ENCODE assay signal across 8 mouse cellular contexts in the genomic region with DNA sequence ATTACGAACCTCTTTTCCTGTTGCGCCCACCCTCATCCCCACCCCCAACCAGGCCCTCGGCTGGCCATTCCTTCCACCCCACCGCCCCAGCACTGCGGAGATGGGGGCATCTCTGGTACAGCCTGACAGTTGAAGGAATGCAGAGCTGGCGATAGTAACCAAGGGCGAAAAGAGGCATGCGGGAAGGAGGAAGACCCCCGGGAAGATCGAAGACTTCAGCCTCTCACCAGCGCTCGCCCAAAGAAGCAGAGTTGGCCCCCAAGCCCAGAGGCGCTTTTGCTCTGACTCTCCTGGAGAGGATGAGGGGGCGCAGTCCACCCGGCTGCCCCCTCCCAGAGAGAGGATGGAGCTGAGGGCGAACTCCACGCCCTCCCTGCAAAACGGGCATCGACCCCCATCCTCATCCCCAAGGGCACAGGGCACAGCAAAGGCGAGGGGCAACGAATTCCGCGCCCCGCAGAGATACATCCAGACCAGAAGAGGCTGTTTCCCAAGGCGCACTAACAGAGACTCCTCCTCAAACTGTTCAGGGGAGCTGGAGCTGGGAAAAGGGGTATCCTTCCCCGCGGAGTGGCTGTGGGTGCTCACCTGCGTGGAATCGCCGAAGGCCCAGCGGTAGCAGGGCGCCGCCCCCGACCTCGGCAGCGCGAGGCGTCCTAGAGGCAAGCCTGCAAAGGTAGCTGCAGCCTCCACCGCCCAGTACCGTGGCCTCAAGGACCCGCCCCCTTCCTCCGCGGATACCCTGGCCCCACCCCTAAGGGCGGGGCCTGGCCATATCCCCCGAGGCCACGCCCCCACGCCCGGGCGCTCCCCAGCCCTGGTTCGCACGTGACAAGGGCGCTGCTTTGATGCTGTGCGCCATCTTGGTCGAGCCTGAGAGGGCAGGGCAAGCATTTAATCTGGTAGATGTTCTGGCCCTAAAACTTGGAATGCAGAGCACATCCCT. TPM values are rescaled to one million over a fixed set of nuclear protein-coding genes. Genes with fewer than 3 reads are reported as not detected.
DNase-seq lines count a peak whose midpoint lies in the region.

No protein-coding gene starts in this region.

- peak; percentile 95 for DNase-seq in R1 (ENCODE audit: low read depth, low spot score)
- DNase-seq in cerebellum, postnatal 25 days: peak; percentile 96 to 99
- peak; percentile 61 to 65 for DNase-seq in frontal cortex, postnatal 25 days (ENCODE audit: low spot score in 2 of 2)
- peak; percentile 58 for DNase-seq in hindlimb bud, embryonic 11.5 days (ENCODE audit: extremely low spot score, low read depth, low spot score)
- peak; percentile 74 to 83 for DNase-seq in left cerebral cortex, adult 18-20 months (ENCODE audit: low spot score in 2 of 2)
- peak; percentile 72 for DNase-seq in lung, postnatal 36 days
- peak; percentile 93 for DNase-seq in retina, embryonic 14.5 days (ENCODE audit: low spot score)
- DNase-seq in thymus, postnatal 25 days: peak; percentile 77

RNA-seq across cellular contexts. Expression of a gene that starts 11.6 kb away (rescaled TPM):
- 10 to 100 TPM; 44.2 to 45.4 TPM for total RNA-seq in left cerebral cortex, adult 18-20 months (2021)

RNA-seq across cellular contexts. Expression of a gene that starts 17.5 kb away (rescaled TPM):
- total RNA-seq in left cerebral cortex, adult 18-20 months (2021): 10 to 100 TPM; 65.6 to 69.1 TPM

RNA-seq across cellular contexts. Expression of a gene that starts 41.5 kb away (rescaled TPM):
- not detected for total RNA-seq in left cerebral cortex, adult 18-20 months (2021)

RNA-seq across cellular contexts. Expression of a gene that starts 54.5 kb away (rescaled TPM):
- not detected for total RNA-seq in left cerebral cortex, adult 18-20 months (2021)

Comparison
In these comparisons a context has a peak if more than half of its experiments do, and no peak if none do; other contexts are left out.
1. Peak in every context shown above with its lines: DNase-seq.